Comparison of ENCODE assay signal across 17 mouse cellular contexts in genomic region chr11:113091901-113092568, GRCm38 (mm10).
"Had no signal": no experiment of that assay in that cellular context is flagged by ENCODE, and none has a peak within 500 bp of the region (broad histone marks: within the 10 kb centered on the region; RNA-seq: fewer than 3 reads in every experiment).

No protein-coding gene starts in this region.

- DNase-seq: kidney, adult 8-10 months; kidney, postnatal 14 days; lung, embryonic 14.5 days; lung, postnatal 10 days; lung, postnatal 4 days; retina, postnatal 1 day; right cerebral cortex, postnatal 4 days; spleen, adult 18-20 months; thymus, adult 18-20 months; thymus, postnatal 36 days had no signal

- H3K4me3 ChIP-seq: left cerebral cortex, adult 2 months; limb, embryonic 10.5 days; liver, embryonic 15.5 days; midbrain, embryonic 12.5 days; myocyte; neural tube, embryonic 15.5 days had no signal

- H3K27ac ChIP-seq: left cerebral cortex, adult 2 months; limb, embryonic 10.5 days; liver, embryonic 15.5 days; midbrain, embryonic 12.5 days; neural tube, embryonic 15.5 days had no signal

- H3K27me3 ChIP-seq: liver, embryonic 15.5 days; midbrain, embryonic 12.5 days; neural tube, embryonic 15.5 days had no signal

- H3K9me3 ChIP-seq: limb, embryonic 10.5 days; liver, embryonic 15.5 days; midbrain, embryonic 12.5 days; neural tube, embryonic 15.5 days had no signal

- H3K36me3 ChIP-seq: limb, embryonic 10.5 days; liver, embryonic 15.5 days; midbrain, embryonic 12.5 days; neural tube, embryonic 15.5 days had no signal

- H3K4me2 ChIP-seq: liver, embryonic 11.5 days; liver, embryonic 15.5 days; lung, embryonic 14.5 days; midbrain, embryonic 12.5 days; neural tube, embryonic 15.5 days had no signal

- H3K9ac ChIP-seq: liver, embryonic 15.5 days; lung, embryonic 14.5 days; midbrain, embryonic 12.5 days; neural tube, embryonic 15.5 days had no signal
